Mouse (Mus musculus) embryonic facial prominence, embryonic 11.5 days (tissue): Measurements from ENCODE around the gene Slc8b1. TPM values are rescaled to one million over a fixed set of nuclear protein-coding genes. Genes with fewer than 3 reads are reported as not detected.

Source experiments
- ATAC-seq: fragments of 200-750 bp; cut with Nextera tagmentation; replicated peaks from 2 replicates; pipeline ENCODE4 v1.8.0; 2017; ENCODE audit warnings: low read depth; ENCODE audit not compliant: insufficient number of reproducible peaks, low FRiP score, low TSS enrichment
- DNase-seq: peaks from one replicate; pipeline ENCODE4 v3.0.0-alpha.2; 2015; ENCODE audit warnings: low spot score
- H3K27ac ChIP-seq: fragments of 300-500 bp; sonication (generic); replicated peaks from 2 replicates; pipeline ENCODE4 v1.5.1; 2014; ENCODE audit warnings: mild to moderate bottlenecking, low read depth, low read length, control low read depth
- H3K27me3 ChIP-seq: fragments of 300-500 bp; sonication (generic); 2 replicates; pipeline ENCODE4 v1.6.1; 2014; ENCODE audit warnings: mild to moderate bottlenecking, low read length, moderate library complexity, mixed read lengths; ENCODE audit not compliant: control insufficient read depth, insufficient read depth
- H3K36me3 ChIP-seq: fragments of 300-500 bp; sonication (generic); replicated peaks from 2 replicates; pipeline ENCODE4 v1.6.1; 2014; ENCODE audit warnings: low read depth, mild to moderate bottlenecking, low read length, moderate library complexity, mixed read lengths; ENCODE audit not compliant: control insufficient read depth, insufficient read depth
- H3K4me1 ChIP-seq: fragments of 300-500 bp; sonication (generic); 2 replicates; pipeline ENCODE4 v1.6.1; 2014; ENCODE audit warnings: low read length, mixed read lengths; ENCODE audit not compliant: control insufficient read depth, insufficient read depth
- H3K4me2 ChIP-seq: fragments of 300-500 bp; sonication (generic); 2 replicates; pipeline ENCODE4 v1.6.1; 2014; ENCODE audit warnings: low read depth, mild to moderate bottlenecking, control low read depth, low read length, moderate library complexity
- H3K4me3 ChIP-seq: fragments of 300-500 bp; sonication (generic); 2 replicates; pipeline ENCODE4 v1.5.1; 2014; ENCODE audit warnings: low read depth, low read length, control low read depth
- H3K9ac ChIP-seq: fragments of 300-500 bp; sonication (generic); replicated peaks from 2 replicates; pipeline ENCODE4 v1.6.1; 2014; ENCODE audit warnings: mild to moderate bottlenecking, control low read depth, low read length
- H3K9me3 ChIP-seq: fragments of 300-500 bp; sonication (generic); replicated peaks from 2 replicates; pipeline ENCODE4 v1.6.1; 2016; ENCODE audit warnings: mild to moderate bottlenecking, low read length, inconsistent platforms, mixed read lengths; ENCODE audit not compliant: control insufficient read depth
- WGBS: fragments of 180-500 bp; shearing (Covaris S2); extraction: QIAGEN DNeasy Blood & Tissue Kit; methylation state at CpG from one replicate; pipeline ENCODE4 v1.1.7; 2014; 5-methylcytosine and 5-hydroxymethylcytosine counted together
- polyA plus RNA-seq: library from polyadenylated mRNA; unstranded; fragments of >200 nt; fragmentation: Nextera tagmentation; extraction: Ambion mirVana; gene quantifications from 2 replicates; pipeline ENCODE4 v1.2.1, GENCODE M21; 2014

The Slc8b1 gene
- polyA plus RNA-seq, 1 experiment from 2014 or later: 1.8 TPM

DNA sequence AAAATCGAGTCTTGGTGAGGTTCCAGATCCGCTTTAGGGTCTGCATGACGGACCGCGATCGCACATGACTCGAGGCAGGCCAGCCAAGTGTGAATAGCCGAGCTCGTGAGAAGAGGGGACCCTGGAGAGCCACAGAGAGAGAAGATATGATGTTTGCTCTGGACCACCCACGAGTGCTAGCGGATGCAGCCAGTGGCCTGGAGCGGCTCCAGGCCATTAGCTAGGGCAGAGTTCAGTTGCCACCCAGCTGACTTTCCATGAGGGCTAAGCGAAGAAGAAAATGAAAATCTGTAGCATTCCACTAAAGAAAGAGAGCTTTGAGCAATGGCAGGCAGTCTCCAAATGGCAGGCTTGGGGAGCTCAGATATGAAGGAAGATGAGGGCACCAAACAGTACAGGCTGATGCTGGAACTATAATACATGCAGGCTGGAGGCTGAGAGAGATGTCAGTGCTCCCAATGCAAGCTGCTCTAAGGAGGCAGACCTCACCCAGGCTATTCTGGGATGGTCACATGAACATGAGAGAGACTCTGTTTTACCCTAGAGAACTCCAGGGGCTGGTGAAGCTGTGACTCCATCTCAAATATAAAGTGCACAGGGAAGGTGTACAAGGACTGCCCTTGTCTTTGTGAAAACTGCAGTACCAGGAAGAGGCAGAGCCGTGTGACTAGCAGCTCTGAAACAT, 60.2 kb downstream of the Slc8b1 start:
- no peak for ATAC-seq
- Histone ChIP-seq H3K4me3 (no peak overlapping the region), H3K4me1 (peaks cover 22% of the 10 kb centered on the region), H3K9ac (no peak overlapping the region), H3K4me2 (no peak overlapping the region), H3K36me3 (no peaks in the 10 kb centered on the region), H3K27me3 (no peaks in the 10 kb centered on the region; the same call in 1 of the 2 replicates), H3K9me3 (no peaks in the 10 kb centered on the region), H3K27ac (no peak overlapping the region; the same call in 1 of the 2 replicates)
- no peak for DNase-seq
- 50% methylated on average over 14 of the region's 14 CpGs for WGBS

DNA sequence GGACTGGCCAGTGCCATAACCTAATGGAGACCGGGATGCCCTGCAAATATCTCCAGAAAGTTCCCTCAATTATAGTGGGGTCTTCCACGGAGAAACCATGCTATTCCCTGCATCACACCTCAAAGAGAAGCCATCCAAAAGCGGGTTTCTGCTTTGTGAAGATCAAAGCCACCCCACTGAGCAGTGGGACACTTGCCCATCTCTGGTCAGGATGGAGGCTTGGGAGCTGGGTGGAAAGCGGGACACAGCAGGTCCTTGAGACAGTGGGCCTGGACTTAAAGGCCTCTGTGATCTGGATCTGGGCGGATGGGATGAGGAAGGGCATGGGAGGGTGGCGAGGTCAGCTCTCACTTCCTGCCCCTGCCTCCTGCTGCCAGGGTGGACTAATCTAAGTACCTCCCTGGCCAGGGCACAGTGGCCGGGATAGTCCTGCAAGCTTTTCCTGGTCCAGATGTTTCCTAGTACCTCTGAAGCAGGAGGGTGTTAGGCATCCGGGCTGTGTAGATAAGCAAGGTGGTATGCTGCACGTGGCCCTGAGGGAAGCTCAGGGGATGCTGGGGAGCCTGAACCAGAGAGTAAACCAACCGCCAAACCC, 63.6 kb downstream of the Slc8b1 start:
- H3K9ac ChIP-seq: no peak overlapping the region
- H3K36me3 ChIP-seq: no peaks in the 10 kb centered on the region
- ATAC-seq (no peak), DNase-seq (no peak)
- H3K4me3 ChIP-seq: no peak overlapping the region
- H3K27me3 ChIP-seq: no peaks in the 10 kb centered on the region
- no peak overlapping the region for H3K4me2 ChIP-seq
- no peak overlapping the region for H3K27ac ChIP-seq
- no peaks in the 10 kb centered on the region for H3K9me3 ChIP-seq
- peaks cover 6% of the 10 kb centered on the region for H3K4me1 ChIP-seq
- WGBS: 77% methylated on average over 10 of the region's 10 CpGs

DNA sequence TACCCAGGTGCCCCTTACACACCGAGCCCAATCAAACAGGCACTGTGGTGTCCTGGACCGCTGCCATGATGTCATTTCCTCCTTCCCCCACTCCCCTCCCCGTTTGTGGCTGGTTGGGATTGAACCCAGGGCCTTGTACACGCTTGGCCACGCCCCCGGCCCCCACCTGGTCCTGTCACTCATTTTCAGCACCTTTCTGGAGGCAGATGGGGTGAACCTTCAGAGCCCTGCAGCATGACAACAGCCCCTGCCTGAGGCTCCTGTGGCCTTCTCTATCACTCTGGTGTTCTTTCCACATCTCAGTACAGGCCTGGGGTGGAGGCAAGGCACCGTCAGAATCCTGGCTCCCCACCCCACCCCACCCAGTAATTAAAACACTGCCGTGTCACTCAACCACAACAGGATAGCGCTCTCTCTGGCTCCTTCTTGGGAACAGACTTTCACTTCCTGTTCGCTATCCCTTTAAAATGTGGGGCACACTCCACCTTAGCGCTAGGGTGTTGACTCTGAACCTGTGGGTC, 65.9 kb downstream of the Slc8b1 start:
- DNase-seq (no peak), ATAC-seq (no peak)
- Histone ChIP-seq H3K27me3 (no peaks in the 10 kb centered on the region), H3K27ac (no peak overlapping the region), H3K4me1 (peaks cover 12% of the 10 kb centered on the region), H3K4me2 (no peak overlapping the region), H3K9ac (no peak overlapping the region), H3K36me3 (no peaks in the 10 kb centered on the region), H3K4me3 (no peak overlapping the region), H3K9me3 (no peaks in the 10 kb centered on the region)
- WGBS: 78% methylated on average over 11 of the region's 11 CpGs

DNA sequence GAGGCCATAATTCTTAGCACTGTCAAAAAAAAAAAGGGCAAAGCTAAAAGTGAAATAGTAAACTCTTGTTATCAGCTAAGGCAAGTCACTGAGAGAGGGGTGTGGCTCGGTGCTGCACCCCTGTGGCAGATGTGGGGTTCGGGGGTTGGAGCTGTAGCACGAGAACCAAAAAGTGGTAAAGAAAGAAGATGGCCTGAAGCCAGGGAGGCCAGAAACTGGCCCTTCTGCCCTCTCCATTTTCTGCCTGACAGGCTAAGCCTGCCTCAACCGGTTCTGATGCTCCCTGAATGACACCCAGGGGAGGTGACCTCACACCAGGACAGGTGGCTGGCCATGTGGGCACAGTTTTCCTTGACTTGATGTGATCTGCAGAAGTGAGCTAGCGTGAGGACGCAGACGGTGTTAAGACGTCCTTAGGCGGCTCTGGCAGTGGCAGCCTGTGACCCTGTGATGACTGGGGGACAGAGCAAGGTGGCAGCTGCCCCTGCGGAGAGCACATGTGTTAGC, 67.0 kb downstream of the Slc8b1 start:
- Histone ChIP-seq H3K27me3 (no peaks in the 10 kb centered on the region), H3K4me3 (no peak overlapping the region), H3K36me3 (no peaks in the 10 kb centered on the region), H3K9ac (no peak overlapping the region), H3K4me1 (peaks cover 12% of the 10 kb centered on the region), H3K4me2 (no peak overlapping the region), H3K27ac (no peak overlapping the region), H3K9me3 (no peaks in the 10 kb centered on the region)
- DNase-seq (no peak), ATAC-seq (no peak)
- WGBS: 45% methylated on average over 10 of the region's 10 CpGs

DNA sequence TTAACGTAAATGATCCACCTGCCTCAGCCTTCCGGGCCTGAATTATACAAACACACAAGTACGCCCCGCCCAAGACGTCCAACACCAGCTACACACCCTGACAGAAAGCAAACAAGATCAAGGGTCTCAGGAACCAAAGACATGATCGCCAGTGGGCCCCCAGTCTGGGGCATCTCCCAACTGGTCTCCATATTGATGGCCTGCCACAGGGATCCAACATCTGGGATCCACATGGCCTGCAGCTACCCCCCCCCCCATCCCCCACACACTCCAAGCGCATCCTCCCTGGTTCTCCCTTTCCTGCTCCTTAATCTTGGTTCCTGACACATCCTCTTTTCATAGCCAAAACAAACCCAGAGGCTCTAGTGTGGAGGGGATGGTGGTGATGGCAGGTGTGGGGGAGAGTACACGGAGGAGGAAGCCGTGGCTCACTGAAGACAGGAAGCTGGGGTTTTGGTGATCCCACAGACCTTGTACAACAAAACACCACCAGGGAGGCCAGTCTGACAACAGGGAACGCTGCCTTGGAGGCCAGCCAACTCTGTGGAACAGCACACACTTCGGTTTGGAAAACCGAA, 67.6 kb downstream of the Slc8b1 start:
- Histone ChIP-seq H3K4me2 (no peak overlapping the region; the same call in 1 of the 2 replicates), H3K9me3 (no peaks in the 10 kb centered on the region), H3K4me1 (peaks cover 12% of the 10 kb centered on the region), H3K9ac (no peak overlapping the region), H3K27ac (peak overlapping the region; percentile 62; the same call in 1 of the 2 replicates), H3K27me3 (no peaks in the 10 kb centered on the region), H3K4me3 (no peak overlapping the region), H3K36me3 (no peaks in the 10 kb centered on the region)
- peak; percentile 49 for DNase-seq
- no peak for ATAC-seq
- 33% methylated on average over 12 of the region's 12 CpGs for WGBS

DNA sequence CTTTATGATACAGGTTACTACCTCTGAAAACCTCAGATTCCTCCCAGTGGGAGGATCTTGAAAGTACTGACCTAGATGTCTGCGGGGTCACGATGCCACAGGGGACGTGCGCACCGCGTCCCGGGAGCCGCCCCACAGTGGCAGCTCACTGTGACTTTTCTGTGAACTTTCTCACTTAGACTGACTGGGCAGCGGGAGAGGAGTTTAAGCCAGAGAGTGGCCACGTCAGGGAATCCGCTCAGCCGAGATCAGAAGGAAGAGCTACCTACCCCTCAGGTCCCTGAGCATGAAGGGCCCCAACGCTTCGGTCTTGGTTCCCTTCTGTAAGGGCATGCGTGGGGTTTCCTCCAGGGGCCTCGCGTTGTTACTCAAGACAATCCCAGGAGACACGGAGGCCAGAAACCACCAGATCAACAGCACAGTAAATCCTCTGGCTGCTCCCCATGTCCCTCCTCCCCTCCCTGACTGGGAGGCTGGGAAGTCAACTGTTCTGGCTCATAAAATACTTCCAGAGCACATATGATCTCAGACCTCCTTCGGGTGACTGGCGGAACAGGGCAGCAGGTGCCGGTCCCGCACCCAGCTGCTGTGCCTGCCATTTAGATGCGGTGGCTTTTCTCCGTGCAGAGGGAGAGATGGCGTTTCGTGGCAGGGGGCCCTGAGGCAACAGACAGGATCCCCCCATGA, 68.4 kb downstream of the Slc8b1 start:
- H3K9me3 ChIP-seq: no peaks in the 10 kb centered on the region
- no peak overlapping the region; the same call in 1 of the 2 replicates for H3K4me2 ChIP-seq
- no peak overlapping the region for H3K4me3 ChIP-seq
- no peaks in the 10 kb centered on the region for H3K36me3 ChIP-seq
- H3K27ac ChIP-seq: peak overlapping the region; percentile 62
- WGBS: 48% methylated on average over 26 of the region's 26 CpGs
- DNase-seq: peak; percentile 30
- H3K27me3 ChIP-seq: no peaks in the 10 kb centered on the region
- no peak for ATAC-seq
- H3K9ac ChIP-seq: no peak overlapping the region
- peaks cover 12% of the 10 kb centered on the region for H3K4me1 ChIP-seq

DNA sequence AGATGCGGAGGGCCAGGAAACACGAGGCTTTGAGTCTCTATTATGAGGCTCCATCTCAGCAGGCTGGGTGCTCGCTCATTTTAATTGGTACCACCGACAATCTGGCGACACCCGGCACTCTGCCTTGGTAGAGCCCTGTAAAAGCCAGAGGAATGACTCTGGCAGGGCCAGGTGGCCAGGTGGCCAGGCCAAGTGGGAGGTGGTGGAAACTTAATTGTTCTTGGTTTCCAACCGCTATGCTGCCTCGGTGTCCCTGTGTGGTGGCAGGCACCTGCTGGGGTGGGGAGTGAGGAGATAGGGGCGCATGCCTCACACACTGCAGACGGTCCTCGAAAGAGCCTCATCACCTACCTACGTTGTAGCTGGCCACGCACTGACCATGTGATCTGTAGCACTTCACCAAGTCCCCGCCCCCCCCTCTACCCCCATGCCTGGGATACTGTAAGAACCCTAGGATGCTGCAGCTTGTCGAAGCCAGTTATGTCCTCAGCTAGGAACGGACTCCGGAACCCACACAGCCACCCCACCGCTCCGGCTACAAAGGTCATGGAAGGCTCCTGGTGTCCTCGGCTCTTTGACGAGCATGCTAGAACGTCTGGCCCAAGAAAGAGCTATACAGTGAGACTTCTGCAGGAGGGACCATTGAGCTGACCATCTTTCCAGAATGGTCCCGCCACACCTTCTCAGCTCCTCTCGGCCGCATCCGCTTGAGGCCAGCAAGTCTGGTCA, 69.1 kb downstream of the Slc8b1 start:
- H3K27ac ChIP-seq: no peak overlapping the region; the same call in 1 of the 2 replicates
- no peaks in the 10 kb centered on the region for H3K9me3 ChIP-seq
- peaks cover 12% of the 10 kb centered on the region for H3K4me1 ChIP-seq
- 88% methylated on average over 26 of the region's 26 CpGs for WGBS
- H3K9ac ChIP-seq: no peak overlapping the region
- H3K4me3 ChIP-seq: no peak overlapping the region
- no peak overlapping the region for H3K4me2 ChIP-seq
- H3K27me3 ChIP-seq: no peaks in the 10 kb centered on the region
- DNase-seq: no peak
- H3K36me3 ChIP-seq: no peaks in the 10 kb centered on the region
- ATAC-seq: no peak
